Mouse (Mus musculus) small intestine, adult 2 months (tissue): ENCODE data around the gene Actn4. TPM values are rescaled to one million over a fixed set of nuclear protein-coding genes. Genes with fewer than 3 reads are reported as not detected.
"Not testable (repeated sequence)": the region's sequence is repeated elsewhere in the genome, so short reads cannot be mapped to it uniquely, and the experiment has no call there.

Experiments used
- H3K27ac ChIP-seq: fragments of 200-500 bp; 2 replicates; pipeline ENCODE4 v1.5.1; 2012; ENCODE audit warnings: low read depth, low read length, control low read depth, inconsistent platforms; ENCODE audit not compliant: insufficient read depth
- H3K27me3 ChIP-seq: fragments of 200-500 bp; 2 replicates; pipeline ENCODE4 v1.6.1; 2012; ENCODE audit warnings: mild to moderate bottlenecking, moderate library complexity, low read length, inconsistent platforms; ENCODE audit not compliant: control insufficient read depth, insufficient read depth
- H3K36me3 ChIP-seq: fragments of 200-500 bp; 2 replicates; pipeline ENCODE4 v1.6.1; 2012; ENCODE audit warnings: mild to moderate bottlenecking, low read length, control low read depth, inconsistent platforms; ENCODE audit not compliant: control insufficient read depth, insufficient read depth
- H3K4me1 ChIP-seq: fragments of 200-500 bp; 2 replicates; pipeline ENCODE4 v1.6.1; 2012; ENCODE audit warnings: low read length, inconsistent platforms, mixed read lengths; ENCODE audit not compliant: control insufficient read depth, insufficient read depth, insufficient read length
- H3K4me3 ChIP-seq: fragments of 200-500 bp; 2 replicates; pipeline ENCODE4 v1.5.1; 2012; ENCODE audit warnings: low read depth, mild to moderate bottlenecking, control low read depth, inconsistent platforms, low read length, moderate library complexity
- CTCF ChIP-seq: fragments of 200-500 bp; IDR thresholded peaks from 2 replicates; pipeline ENCODE4 v1.5.1; 2012; ENCODE audit warnings: low read depth, mild to moderate bottlenecking, control low read depth, inconsistent platforms, low read length, moderate library complexity, mixed read lengths; ENCODE audit not compliant: insufficient replicate concordance, insufficient read length; ENCODE audit errors: extremely low read depth
- POLR2A ChIP-seq: fragments of 200-500 bp; IDR thresholded peaks from 2 replicates; pipeline ENCODE4 v1.6.1; 2012; ENCODE audit warnings: low read depth, mild to moderate bottlenecking, control low read depth, inconsistent platforms, low read length, moderate library complexity
- WGBS: fragments of 180-500 bp; shearing (Covaris S2); methylation state at CpG from one replicate; pipeline ENCODE4 v1.1.7; 2018; 5-methylcytosine and 5-hydroxymethylcytosine counted together
- polyA plus RNA-seq: library from polyadenylated mRNA; depleted of rRNA; stranded (reverse); fragments of >200 nt; gene quantifications from 2 replicates; pipeline ENCODE4 v1.2.3, GENCODE M21; 2012

Gene Actn4
- polyA plus RNA-seq, 1 experiment, result 1,069 TPM

DNA sequence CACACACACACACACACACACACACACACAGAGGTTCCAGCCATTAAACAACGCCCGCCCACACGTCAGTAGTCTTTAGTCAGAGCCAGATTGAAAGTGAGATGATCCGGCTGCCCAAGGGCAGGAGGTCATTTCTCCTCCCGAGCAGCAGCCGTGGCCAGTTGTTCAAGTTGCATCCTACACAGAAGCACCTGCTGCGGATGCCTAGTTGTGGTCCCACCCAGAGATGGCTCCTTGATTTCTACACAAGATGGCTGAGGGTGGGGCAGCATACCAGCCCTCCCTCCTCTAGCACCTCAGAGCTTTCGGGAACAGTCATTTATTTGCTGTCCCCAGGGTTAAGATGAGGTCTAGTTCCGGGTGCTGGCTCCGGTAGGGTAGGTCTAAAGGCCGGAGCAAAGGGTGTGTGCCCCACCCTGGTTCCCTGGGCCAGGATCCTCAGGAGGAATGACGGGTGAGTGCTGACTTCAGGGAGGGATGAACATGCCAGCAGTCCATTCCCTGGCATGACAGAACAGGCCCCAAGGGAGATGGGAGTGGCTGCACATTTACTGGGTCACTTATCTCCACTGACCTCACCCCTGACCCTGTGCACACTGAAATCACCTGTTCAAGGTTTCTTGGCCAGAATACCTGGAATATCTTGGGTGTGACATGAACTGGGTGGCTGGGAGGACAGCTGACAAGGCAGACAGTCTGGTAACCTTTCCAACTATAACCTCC lies 7.7 kb upstream of the Actn4 start:
- peaks cover 27% of the 10 kb centered on the region for H3K4me1 ChIP-seq
- TF ChIP-seq CTCF, result no peak
- peak; percentile 15; the same call in 1 of the 2 replicates for TF ChIP-seq POLR2A
- WGBS, result 18% methylated on average over 12 of the region's 12 CpGs
- peaks cover 11% of the 10 kb centered on the region for H3K36me3 ChIP-seq
- H3K27me3 ChIP-seq, result no peaks in the 10 kb centered on the region
- peak overlapping the region; percentile 97 for H3K27ac ChIP-seq
- no peak overlapping the region for H3K4me3 ChIP-seq

DNA sequence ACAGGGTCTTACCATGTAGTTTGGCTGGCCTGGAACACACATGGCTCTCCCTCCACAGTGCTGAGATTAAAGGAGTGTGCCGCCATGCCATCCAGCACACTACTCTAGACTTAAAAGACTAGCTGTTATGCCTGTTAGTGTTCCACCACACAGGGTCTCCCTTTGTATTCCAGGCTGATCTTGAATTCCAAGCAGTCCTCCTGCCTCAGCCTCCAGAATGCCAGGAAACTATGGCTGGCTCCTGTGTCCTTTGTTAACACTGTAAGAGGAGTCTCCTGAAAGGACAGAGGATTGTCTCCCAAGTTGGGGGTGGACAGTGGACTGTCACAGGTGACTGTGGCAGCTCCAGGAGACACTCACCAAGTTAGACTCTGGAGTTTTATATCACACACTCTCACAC lies 7.1 kb upstream of the Actn4 start:
- 84% methylated on average over 1 of the region's 1 CpGs for WGBS

DNA sequence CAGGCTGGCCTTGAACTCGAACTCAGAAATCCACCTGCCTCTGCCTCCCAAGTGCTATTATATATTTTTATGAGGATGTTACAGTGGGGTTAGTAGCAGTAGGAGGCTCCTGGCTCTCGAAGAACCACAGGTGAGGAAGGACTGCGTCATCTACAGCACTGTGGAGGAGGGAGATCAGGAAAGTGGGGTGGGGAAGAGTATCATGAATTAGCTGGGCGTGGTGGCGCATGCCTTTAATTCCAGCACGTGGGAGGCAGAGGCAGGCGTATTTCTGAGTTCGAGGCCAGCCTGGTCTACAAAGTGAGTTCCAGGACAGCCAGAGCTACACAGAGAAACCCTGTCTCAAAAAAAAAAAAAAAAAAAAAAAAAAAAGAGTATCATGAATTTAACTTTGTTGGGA lies 6.0 kb upstream of the Actn4 start:
- H3K27ac ChIP-seq, H3K36me3 ChIP-seq, H3K4me3 ChIP-seq, H3K27me3 ChIP-seq: not testable (repeated sequence)
- WGBS, result 86% methylated on average over 8 of the region's 8 CpGs
- peaks cover 31% of the 10 kb centered on the region for H3K4me1 ChIP-seq

More for the DNA sequence above, 7.1 kb upstream of the Actn4 start:
- no peak overlapping the region for H3K4me3 ChIP-seq
- no peak for TF ChIP-seq CTCF
- no peak for TF ChIP-seq POLR2A
- peaks cover 11% of the 10 kb centered on the region for H3K36me3 ChIP-seq
- no peaks in the 10 kb centered on the region for H3K27me3 ChIP-seq
- H3K27ac ChIP-seq, result peak overlapping the region; percentile 97
- H3K4me1 ChIP-seq, result peaks cover 30% of the 10 kb centered on the region

DNA sequence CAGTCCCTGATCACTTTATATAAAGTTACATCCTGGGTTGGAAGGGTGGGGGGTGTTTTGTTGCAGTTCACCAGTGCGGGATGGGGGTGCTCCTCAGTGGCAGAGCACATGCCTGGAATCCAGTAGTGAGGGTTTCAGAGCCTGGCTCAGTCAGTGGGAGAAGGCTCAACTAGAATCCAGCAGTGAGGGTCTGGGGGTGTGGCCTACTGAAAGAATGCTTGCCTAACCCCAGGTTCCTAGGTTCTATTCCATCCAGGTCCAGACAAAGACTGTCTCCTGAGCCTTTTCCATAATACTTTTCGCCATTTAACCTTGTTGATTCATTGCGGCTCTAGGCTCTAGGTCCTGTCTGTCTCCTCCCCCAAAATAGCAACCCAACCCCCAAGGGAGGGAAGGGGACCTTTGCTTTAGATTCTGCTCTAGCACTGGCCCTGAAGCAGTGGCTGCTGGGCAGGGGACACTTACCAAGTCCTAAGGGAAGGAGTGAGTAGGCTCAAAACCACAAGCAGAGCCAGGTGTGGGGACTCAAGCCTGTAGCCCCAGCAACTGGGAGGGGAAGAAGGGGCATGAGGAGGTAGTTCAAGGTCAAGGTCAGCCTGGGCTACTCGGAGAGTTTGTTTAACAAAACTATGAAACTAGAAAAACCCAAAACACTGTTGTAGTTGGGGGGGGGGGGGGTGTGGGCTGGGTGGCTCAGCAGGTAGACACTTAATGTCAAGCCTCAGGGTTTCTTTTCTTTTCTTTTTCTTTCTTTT lies 4.8 kb upstream of the Actn4 start:
- H3K27ac ChIP-seq, result no peak overlapping the region

DNA sequence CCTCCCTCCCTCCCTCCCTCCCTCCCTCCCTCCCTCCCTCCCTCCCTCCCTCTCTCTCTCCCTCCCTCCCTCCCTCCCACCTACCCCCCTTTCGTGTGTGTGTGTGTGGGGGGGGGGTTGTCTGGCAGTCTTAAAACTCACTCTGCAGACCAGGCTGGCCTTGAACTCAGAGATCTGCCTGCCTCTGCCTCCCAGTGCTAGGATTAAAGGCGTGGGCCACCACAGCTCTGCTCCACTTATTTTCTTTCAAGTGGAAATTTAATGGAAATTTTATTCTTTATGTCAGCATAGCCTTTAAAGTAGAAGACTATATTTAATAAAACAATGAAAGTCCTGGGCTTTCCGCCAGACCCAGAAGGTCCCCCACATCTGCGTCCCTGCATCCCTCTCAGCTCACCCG lies 4.0 kb upstream of the Actn4 start:
- H3K4me1 ChIP-seq, result peaks cover 21% of the 10 kb centered on the region; the same call in 1 of the 2 replicates
- H3K27me3 ChIP-seq, result no peaks in the 10 kb centered on the region
- TF ChIP-seq POLR2A (no peak), CTCF (no peak)
- H3K4me3 ChIP-seq, result no peak overlapping the region
- no peaks in the 10 kb centered on the region for H3K36me3 ChIP-seq
- 85% methylated on average over 4 of the region's 5 CpGs for WGBS
- no peak overlapping the region for H3K27ac ChIP-seq

More for the DNA sequence above, 4.8 kb upstream of the Actn4 start:
- no peak for TF ChIP-seq POLR2A
- TF ChIP-seq CTCF, result no peak
- Histone ChIP-seq H3K27me3 (no peaks in the 10 kb centered on the region), H3K36me3 (no peaks in the 10 kb centered on the region), H3K4me3 (no peak overlapping the region), H3K4me1 (peaks cover 29% of the 10 kb centered on the region)
- 78% methylated on average over 4 of the region's 4 CpGs for WGBS

GRCm38 (mm10) chr7:28965346-28965840 lies 3.3 kb upstream of the Actn4 start:
- Histone ChIP-seq H3K27me3 (no peaks in the 10 kb centered on the region), H3K36me3 (no peaks in the 10 kb centered on the region), H3K4me1 (peaks cover 17% of the 10 kb centered on the region; the same call in 1 of the 2 replicates), H3K4me3 (no peak overlapping the region), H3K27ac (peak overlapping the region; percentile 22; the same call in 1 of the 2 replicates)
- WGBS, result 70% methylated on average over 5 of the region's 5 CpGs
- TF ChIP-seq POLR2A (no peak), CTCF (no peak)

GRCm38 (mm10) chr7:28963399-28963923 lies 1.3 kb upstream of the Actn4 start:
- peaks cover 2% of the 10 kb centered on the region; the same call in 1 of the 2 replicates for H3K36me3 ChIP-seq
- no peaks in the 10 kb centered on the region for H3K27me3 ChIP-seq
- WGBS, result 78% methylated on average over 3 of the region's 3 CpGs
- peaks cover 7% of the 10 kb centered on the region; the same call in 1 of the 2 replicates for H3K4me1 ChIP-seq
- no peak for TF ChIP-seq POLR2A
- no peak for TF ChIP-seq CTCF
- no peak overlapping the region for H3K27ac ChIP-seq
- no peak overlapping the region for H3K4me3 ChIP-seq
